In the genomic region with DNA sequence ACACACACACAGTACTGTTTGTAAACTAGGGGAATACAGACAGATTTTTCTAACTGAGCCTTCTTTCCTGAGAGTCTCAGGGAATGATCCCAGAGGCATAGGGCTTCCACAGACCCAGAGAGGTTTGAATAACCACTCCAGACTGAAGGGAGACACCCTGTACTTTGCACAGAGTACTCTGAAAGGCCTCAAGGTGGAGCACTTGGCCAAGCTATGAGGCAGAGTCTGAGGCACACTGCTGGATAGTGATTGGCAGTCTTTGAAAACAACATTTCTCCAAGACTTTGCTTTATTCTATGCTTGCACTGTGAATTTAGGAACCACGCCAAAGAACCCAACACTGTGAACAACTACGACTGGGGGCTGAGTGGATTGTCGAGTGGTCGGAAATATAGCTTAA, we compare ENCODE assay signal across 8 mouse cellular contexts.
DNase-seq lines count a peak whose midpoint lies in the region; ATAC-seq and TF ChIP-seq lines count a peak whose summit lies in the region.

No protein-coding gene starts in this region.

- no peaks in the 10 kb centered on the region for H3K27me3 ChIP-seq in forebrain, embryonic 13.5 days
- H3K27me3 ChIP-seq in kidney, adult 2 months (replicated peaks; ENCODE audit: control insufficient read depth, insufficient read depth, low read length) = no peaks in the 10 kb centered on the region
- no peaks in the 10 kb centered on the region for H3K27me3 ChIP-seq in limb, embryonic 10.5 days (ENCODE audit: low read depth, poor library complexity, severe bottlenecking)

- DNase-seq in cerebellum, postnatal 10 days = peak; percentile 62 to 66
- no peak for DNase-seq in cerebellum, adult 9-11 months
- peak; percentile 59 for DNase-seq in T-cell, adult 2 months (ENCODE audit: low spot score)
- DNase-seq in kidney, adult 2 months = peak; percentile 27
- peak; percentile 56 for DNase-seq in limb, embryonic 10.5 days (ENCODE audit: low spot score)
- peak; percentile 51 for DNase-seq in neural tube, embryonic 10.5 days (ENCODE audit: extremely low spot score, low spot score)
- no peak for DNase-seq in urinary bladder, postnatal 10 days (ENCODE audit: low spot score)

- H3K4me3 ChIP-seq in forebrain, embryonic 13.5 days = no peak overlapping the region
- no peak overlapping the region for H3K4me3 ChIP-seq in kidney, adult 2 months (ENCODE audit: insufficient read depth, low read depth, low read length)
- H3K4me3 ChIP-seq in limb, embryonic 10.5 days = no peak overlapping the region

- H3K27ac ChIP-seq in forebrain, embryonic 13.5 days = no peak overlapping the region
- no peak overlapping the region for H3K27ac ChIP-seq in kidney, adult 2 months (ENCODE audit: insufficient read depth, low read depth, low read length)
- no peak overlapping the region for H3K27ac ChIP-seq in limb, embryonic 10.5 days

- no peak for TF ChIP-seq POLR2A in kidney, adult 2 months (IDR thresholded peaks at IDR 0.05; ENCODE audit: low read depth, low read length)

- peak; percentile 98 for ATAC-seq in forebrain, embryonic 13.5 days

- H3K9me3 ChIP-seq in forebrain, embryonic 13.5 days (replicated peaks) = no peaks in the 10 kb centered on the region
- H3K9me3 ChIP-seq in limb, embryonic 10.5 days (replicated peaks) = no peaks in the 10 kb centered on the region

- no peak overlapping the region for H3K9ac ChIP-seq in forebrain, embryonic 13.5 days

- no peaks in the 10 kb centered on the region for H3K4me1 ChIP-seq in forebrain, embryonic 13.5 days
- no peaks in the 10 kb centered on the region for H3K4me1 ChIP-seq in kidney, adult 2 months (ENCODE audit: control insufficient read depth, insufficient read depth, low read length)
- no peaks in the 10 kb centered on the region for H3K4me1 ChIP-seq in limb, embryonic 10.5 days

- WGBS in forebrain, embryonic 13.5 days = 37% methylated on average over 4 of the region's 4 CpGs
- whole genome bisulfite sequencing in kidney, adult 2 months = 12% methylated on average over 4 of the region's 4 CpGs
- WGBS in limb, embryonic 10.5 days = 54% methylated on average over 4 of the region's 4 CpGs

- peak; percentile 69 for TF ChIP-seq CTCF in kidney, adult 2 months (conservative IDR thresholded peaks at IDR 0.05; ENCODE audit: insufficient read depth, insufficient read length, low read depth, low read length)

- H3K36me3 ChIP-seq in forebrain, embryonic 13.5 days (ENCODE audit: poor library complexity, severe bottlenecking) = no peaks in the 10 kb centered on the region
- H3K36me3 ChIP-seq in kidney, adult 2 months (ENCODE audit: control insufficient read depth, insufficient read depth, low read length) = no peaks in the 10 kb centered on the region
- H3K36me3 ChIP-seq in limb, embryonic 10.5 days = no peaks in the 10 kb centered on the region

- H3K4me2 ChIP-seq in forebrain, embryonic 13.5 days = no peak overlapping the region

Comparison
In these comparisons a context has a peak if more than half of its experiments do, and no peak if none do; other contexts are left out.
1. DNase-seq: peak in cerebellum, postnatal 10 days (2 of 2), T-cell, adult 2 months (single experiment), kidney, adult 2 months (single experiment), limb, embryonic 10.5 days (single experiment) and neural tube, embryonic 10.5 days (single experiment); none in cerebellum, adult 9-11 months (single experiment) and urinary bladder, postnatal 10 days (single experiment).